Mouse (Mus musculus): ENCODE results near the gene Fam13c. TPM values are rescaled to one million over a fixed set of nuclear protein-coding genes. Genes with fewer than 3 reads are reported as not detected.

Gene Fam13c
- polyA plus RNA-seq, 1 experiment: 27.7 TPM

DNA sequence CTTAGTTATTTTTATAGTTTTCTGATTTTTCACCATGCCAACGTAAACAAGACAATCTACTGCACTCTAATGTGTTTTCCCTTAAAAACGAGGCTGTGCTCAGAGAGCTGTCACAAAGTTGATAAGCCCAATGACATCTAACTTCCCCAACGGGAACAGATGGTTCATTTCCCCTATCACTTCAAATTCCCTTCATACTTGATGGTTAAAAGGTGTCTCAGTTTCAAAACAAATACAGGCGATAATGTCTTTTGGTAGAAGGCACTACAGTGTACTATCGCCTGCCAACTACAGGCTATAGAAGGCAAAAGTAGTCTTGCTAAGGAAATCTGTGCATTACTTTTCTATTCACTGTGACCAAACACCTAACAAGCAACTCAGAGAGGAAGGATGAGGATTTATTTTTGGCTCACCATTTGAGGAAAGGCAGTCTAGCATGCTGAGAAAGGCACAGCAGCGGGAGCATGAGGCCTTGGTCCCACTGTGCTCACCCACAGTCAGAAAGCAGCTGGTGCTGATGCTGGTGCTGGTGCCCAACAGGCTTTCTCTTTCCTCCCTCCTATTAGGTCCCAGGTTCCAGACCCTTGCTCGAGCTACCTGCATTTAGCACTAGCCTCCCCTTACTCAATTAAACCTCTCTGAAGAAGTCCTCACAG, 141.4 kb downstream of the Fam13c start:
- TF ChIP-seq CTCF (IDR thresholded peaks at IDR 0.05; ENCODE audit: extremely low read depth, insufficient read depth, low read length) (no peak), POLR2A (IDR thresholded peaks at IDR 0.05; ENCODE audit: extremely low read depth, insufficient read depth, low read length) (no peak)
- H3K27ac ChIP-seq (ENCODE audit: insufficient read depth, low read length): no peak overlapping the region
- peaks cover 5% of the 10 kb centered on the region for H3K4me1 ChIP-seq (ENCODE audit: control insufficient read depth, insufficient read depth, low read length)
- H3K4me3 ChIP-seq (ENCODE audit: insufficient read depth, low read length): no peak overlapping the region

DNA sequence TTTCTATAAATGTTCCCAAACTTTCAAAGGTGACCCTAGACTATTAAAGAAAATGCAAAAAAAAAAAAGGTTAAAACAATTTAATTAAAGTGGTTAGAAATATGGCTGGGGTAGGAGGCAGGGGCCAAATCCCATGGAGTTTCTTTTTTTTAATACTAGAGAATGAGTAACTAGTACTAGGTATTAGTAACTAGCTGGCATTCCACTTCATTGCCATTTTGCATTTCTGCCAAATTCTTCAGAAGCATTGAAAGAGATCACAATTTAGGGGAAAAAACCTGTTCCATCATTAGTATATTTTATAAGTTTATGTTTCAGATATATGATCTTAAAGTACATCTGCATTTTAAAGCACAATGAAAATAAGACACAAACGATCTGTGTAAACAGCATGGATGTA, 143.9 kb downstream of the Fam13c start:
- no peak for TF ChIP-seq CTCF (IDR thresholded peaks at IDR 0.05; ENCODE audit: extremely low read depth, insufficient read depth, low read length)
- no peak for TF ChIP-seq POLR2A (IDR thresholded peaks at IDR 0.05; ENCODE audit: extremely low read depth, insufficient read depth, low read length)

DNA sequence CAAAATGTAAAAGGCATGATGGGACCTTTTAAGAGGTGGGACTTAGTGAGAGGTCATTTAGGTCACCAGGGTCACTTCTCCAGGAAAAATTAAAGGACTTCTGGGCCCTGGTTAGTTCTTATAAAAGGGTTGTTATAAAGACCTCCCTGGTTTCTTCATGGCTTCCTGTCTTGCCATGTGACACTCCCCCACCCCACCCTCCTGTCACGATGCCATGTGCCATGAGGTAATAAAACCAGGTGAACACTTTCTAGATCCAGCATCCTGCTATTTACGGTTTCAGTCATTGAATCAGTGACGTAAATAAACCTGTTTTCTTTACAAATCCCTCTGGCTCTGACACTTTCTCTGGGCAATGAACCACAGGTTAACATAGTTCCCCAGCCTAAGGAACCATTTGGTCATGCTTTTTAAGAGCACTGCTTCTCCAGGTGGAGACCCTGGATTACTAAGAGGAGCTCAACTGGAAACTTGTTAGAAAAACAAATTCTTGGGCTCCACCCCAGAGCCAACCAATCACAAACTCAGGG, 146.7 kb downstream of the Fam13c start:
- TF ChIP-seq POLR2A (IDR thresholded peaks at IDR 0.05; ENCODE audit: extremely low read depth, insufficient read depth, low read length) (no peak), CTCF (IDR thresholded peaks at IDR 0.05; ENCODE audit: extremely low read depth, insufficient read depth, low read length) (no peak)
- Histone ChIP-seq H3K4me3 (ENCODE audit: insufficient read depth, low read length) (no peak overlapping the region), H3K4me1 (ENCODE audit: control insufficient read depth, insufficient read depth, low read length) (peaks cover 4% of the 10 kb centered on the region), H3K27ac (ENCODE audit: insufficient read depth, low read length) (no peak overlapping the region)

More for the DNA sequence above, 143.9 kb downstream of the Fam13c start:
- Histone ChIP-seq H3K27ac (ENCODE audit: insufficient read depth, low read length) (no peak overlapping the region), H3K4me1 (ENCODE audit: control insufficient read depth, insufficient read depth, low read length) (peaks cover 7% of the 10 kb centered on the region), H3K4me3 (ENCODE audit: insufficient read depth, low read length) (no peak overlapping the region)

DNA sequence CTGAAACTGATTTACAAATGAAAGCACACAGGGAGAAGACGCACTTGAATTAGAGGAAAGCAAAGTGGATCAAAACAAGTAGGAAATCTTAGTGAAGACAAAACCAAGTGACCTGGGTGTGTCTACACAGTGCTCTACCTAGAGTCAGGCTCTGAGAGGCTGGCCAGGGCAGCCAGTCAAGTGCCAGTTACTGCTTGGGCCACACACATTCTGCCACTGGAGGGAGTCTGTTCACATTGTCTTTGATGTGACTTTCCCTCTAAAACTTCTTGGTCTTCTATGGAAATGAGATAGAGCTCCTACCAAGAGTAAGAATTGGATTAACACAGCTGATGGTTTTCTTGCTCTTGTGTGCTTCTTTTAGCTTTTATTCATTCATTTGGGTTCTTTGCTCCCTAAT, 153.7 kb downstream of the Fam13c start:
- no peak overlapping the region for H3K4me3 ChIP-seq (ENCODE audit: insufficient read depth, low read length)
- H3K27ac ChIP-seq (ENCODE audit: insufficient read depth, low read length): no peak overlapping the region
- TF ChIP-seq POLR2A (IDR thresholded peaks at IDR 0.05; ENCODE audit: extremely low read depth, insufficient read depth, low read length) (no peak), CTCF (IDR thresholded peaks at IDR 0.05; ENCODE audit: extremely low read depth, insufficient read depth, low read length) (peak; percentile 46)
- peaks cover 9% of the 10 kb centered on the region for H3K4me1 ChIP-seq (ENCODE audit: control insufficient read depth, insufficient read depth, low read length)

DNA sequence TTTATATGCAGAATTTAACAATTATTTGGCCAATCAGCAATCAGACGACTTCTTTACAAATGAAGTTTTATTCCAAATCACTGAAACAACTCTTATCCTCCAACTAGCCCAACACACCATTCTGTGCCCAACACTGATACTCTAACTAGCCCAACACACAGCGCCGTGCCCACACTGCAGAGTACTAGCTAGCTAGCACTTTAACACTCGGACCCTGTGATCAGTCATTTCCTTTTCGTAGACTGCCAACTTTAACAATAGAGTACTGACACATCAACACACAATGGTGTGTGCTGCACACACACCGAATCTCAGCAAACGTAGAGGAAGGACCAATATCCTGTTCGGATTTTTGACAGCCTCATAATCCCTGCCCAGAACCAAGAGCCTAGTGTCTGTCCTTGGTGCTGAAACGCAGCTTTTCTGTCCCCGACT, 157.8 kb downstream of the Fam13c start:
- peaks cover 8% of the 10 kb centered on the region for H3K4me1 ChIP-seq (ENCODE audit: control insufficient read depth, insufficient read depth, low read length)
- peak overlapping the region; percentile 97 for H3K4me3 ChIP-seq (ENCODE audit: insufficient read depth, low read length)
- H3K27ac ChIP-seq (ENCODE audit: insufficient read depth, low read length): peak overlapping the region; percentile 91; the same call in 1 of the 2 replicates
- TF ChIP-seq POLR2A (IDR thresholded peaks at IDR 0.05; ENCODE audit: extremely low read depth, insufficient read depth, low read length): no peak
- no peak for TF ChIP-seq CTCF (IDR thresholded peaks at IDR 0.05; ENCODE audit: extremely low read depth, insufficient read depth, low read length)

DNA sequence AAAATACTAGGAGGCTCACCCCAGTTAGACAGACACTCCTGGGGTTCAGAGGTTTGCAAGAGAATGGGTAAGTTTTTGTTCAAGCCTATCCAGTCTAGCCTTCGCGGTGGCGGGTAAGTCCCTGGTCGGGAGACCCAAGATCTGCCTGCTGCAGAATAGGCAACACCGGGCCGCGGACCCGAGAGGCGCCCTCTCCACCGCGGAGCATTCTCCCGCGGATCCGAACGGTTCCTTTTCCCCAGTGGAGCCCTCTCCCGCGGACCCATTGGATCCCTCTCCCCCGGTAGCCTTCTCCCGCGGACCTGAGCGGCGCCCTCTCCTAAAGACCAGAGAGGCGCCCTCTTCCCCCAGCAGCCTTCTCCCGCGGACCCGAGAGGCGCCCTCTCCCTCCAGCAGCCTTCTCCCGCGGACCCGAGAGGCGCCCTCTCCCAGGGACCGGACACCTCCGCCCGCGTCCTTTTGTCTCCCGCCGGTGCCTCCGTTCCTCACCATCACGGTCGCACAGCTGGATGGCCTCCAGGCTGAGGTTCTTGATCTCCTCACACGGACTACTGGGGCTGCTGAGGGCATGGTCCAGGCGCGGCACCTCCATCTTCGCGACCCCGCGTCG, 158.3 kb downstream of the Fam13c start:
- no peak for TF ChIP-seq POLR2A (IDR thresholded peaks at IDR 0.05; ENCODE audit: extremely low read depth, insufficient read depth, low read length)
- peak overlapping the region; percentile 97 for H3K4me3 ChIP-seq (ENCODE audit: insufficient read depth, low read length)
- H3K27ac ChIP-seq (ENCODE audit: insufficient read depth, low read length): peak overlapping the region; percentile 91
- peaks cover 8% of the 10 kb centered on the region; the same call in 1 of the 2 replicates for H3K4me1 ChIP-seq (ENCODE audit: control insufficient read depth, insufficient read depth, low read length)

DNA sequence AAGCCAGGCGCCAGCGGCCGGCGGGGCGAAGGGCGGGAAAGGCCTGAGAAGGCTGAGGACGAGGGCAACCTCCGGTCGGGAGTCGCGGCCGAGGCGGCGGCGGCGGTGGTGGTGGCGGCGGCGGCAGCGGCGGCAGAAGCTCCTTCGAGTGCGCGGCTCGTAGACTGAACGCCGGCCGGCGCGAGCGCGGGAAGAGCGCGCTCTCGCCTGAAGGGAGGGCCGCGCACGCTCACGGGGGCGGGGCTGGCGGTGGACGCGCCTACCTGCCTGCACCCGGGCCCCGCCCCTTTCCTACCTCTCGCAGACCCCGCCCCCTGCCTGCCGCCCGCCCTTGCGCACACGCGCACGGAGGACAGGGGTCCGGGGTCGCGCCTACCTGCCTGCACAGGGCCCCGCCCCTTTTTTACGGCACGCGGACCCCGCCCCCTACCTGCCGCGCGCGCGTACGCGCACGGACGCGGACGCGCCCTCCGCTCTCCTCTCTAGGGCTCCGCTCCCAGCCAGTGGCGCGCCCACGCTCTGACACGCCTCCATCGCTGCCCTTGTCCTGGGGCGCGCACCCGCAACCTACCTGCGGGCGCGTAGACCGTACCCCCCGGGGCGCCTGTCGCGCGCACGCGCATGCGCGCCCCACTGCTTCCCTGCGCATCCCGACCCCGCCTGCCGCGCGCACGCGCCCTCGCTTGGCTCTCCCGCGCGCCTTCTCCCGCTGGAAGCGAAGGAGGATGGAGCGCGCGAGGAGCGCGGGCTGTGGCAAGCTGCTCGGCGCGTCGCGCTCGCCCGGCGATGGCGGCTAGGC, 159.0 kb downstream of the Fam13c start:
- H3K4me1 ChIP-seq (ENCODE audit: control insufficient read depth, insufficient read depth, low read length): peaks cover 7% of the 10 kb centered on the region; the same call in 1 of the 2 replicates
- TF ChIP-seq CTCF (IDR thresholded peaks at IDR 0.05; ENCODE audit: extremely low read depth, insufficient read depth, low read length): no peak
- peak; percentile 83 for TF ChIP-seq POLR2A (IDR thresholded peaks at IDR 0.05; ENCODE audit: extremely low read depth, insufficient read depth, low read length)

DNA sequence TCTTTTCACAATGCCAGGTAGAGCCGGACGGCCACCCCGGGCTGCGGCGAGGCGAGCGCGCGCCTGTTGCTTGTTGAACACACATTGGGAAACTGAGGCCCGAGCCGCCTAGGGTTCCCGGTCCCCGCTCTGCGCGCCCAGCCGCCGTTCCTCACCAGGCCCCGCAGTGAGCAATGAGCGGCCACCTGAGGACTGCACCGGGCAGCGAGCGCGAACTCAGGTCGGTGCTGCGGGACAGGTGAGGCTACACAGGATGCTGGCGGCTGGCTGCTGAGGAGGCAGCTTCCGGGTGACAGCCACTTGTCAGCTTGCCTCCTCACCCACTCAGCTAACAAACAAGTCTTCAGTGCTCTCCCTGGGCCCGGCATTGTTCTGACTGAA, 159.6 kb downstream of the Fam13c start:
- TF ChIP-seq POLR2A (IDR thresholded peaks at IDR 0.05; ENCODE audit: extremely low read depth, insufficient read depth, low read length) (no peak), CTCF (IDR thresholded peaks at IDR 0.05; ENCODE audit: extremely low read depth, insufficient read depth, low read length) (no peak)
- peak overlapping the region; percentile 90 for H3K27ac ChIP-seq (ENCODE audit: insufficient read depth, low read length)

More for the DNA sequence above, 159.0 kb downstream of the Fam13c start:
- Histone ChIP-seq H3K4me3 (ENCODE audit: insufficient read depth, low read length) (peak overlapping the region; percentile 97), H3K27ac (ENCODE audit: insufficient read depth, low read length) (peak overlapping the region; percentile 91)

More for the DNA sequence above, 159.6 kb downstream of the Fam13c start:
- H3K4me1 ChIP-seq (ENCODE audit: control insufficient read depth, insufficient read depth, low read length): peaks cover 6% of the 10 kb centered on the region; the same call in 1 of the 2 replicates
- H3K4me3 ChIP-seq (ENCODE audit: insufficient read depth, low read length): peak overlapping the region; percentile 97

Other genes starting within 250 kb of the Fam13c start
- 0.81 and 0.84 TPM in 2 replicates for gene Mrln, start 235.8 kb upstream of the Fam13c start, polyA plus RNA-seq (2012; rRNA removed)
- 2.5 and 2.9 TPM in 2 replicates for gene Slc16a9, start 195.4 kb upstream of the Fam13c start, polyA plus RNA-seq (2012; rRNA removed)
- gene Phyhipl, start 215.5 kb downstream of the Fam13c start, polyA plus RNA-seq (2012; rRNA removed): 187 and 188 TPM in 2 replicates

Measured in cortical plate, adult 2 months (tissue).